Mouse (Mus musculus) lung, embryonic 15.5 days (tissue): Measurements from ENCODE around the gene Rec114. TPM values are rescaled to one million over a fixed set of nuclear protein-coding genes. Genes with fewer than 3 reads are reported as not detected.

Source experiments
- ATAC-seq: fragments of 200-750 bp; cut with Nextera tagmentation; 2 replicates; pipeline ENCODE4 v1.8.0; 2017; ENCODE audit warnings: moderate number of reproducible peaks, borderline replicate concordance; ENCODE audit not compliant: low FRiP score, low TSS enrichment; ENCODE audit errors: extremely low read depth
- H3K27ac ChIP-seq: fragments of 300-500 bp; sonication (generic); 2 replicates; pipeline ENCODE4 v1.5.1; 2015; ENCODE audit warnings: moderate library complexity, mild to moderate bottlenecking, inconsistent platforms
- H3K27me3 ChIP-seq: fragments of 300-500 bp; sonication (generic); 2 replicates; pipeline ENCODE4 v1.6.1; 2015; ENCODE audit warnings: inconsistent platforms
- H3K36me3 ChIP-seq: fragments of 300-500 bp; sonication (generic); 2 replicates; pipeline ENCODE4 v1.6.1; 2015; ENCODE audit warnings: inconsistent platforms
- H3K4me1 ChIP-seq: fragments of 300-500 bp; sonication (generic); 2 replicates; pipeline ENCODE4 v1.6.1; 2015; ENCODE audit warnings: inconsistent platforms
- H3K4me2 ChIP-seq: fragments of 300-500 bp; sonication (generic); 2 replicates; pipeline ENCODE4 v1.6.1; 2015; ENCODE audit warnings: inconsistent platforms, mild to moderate bottlenecking, moderate library complexity
- H3K4me3 ChIP-seq: fragments of 300-500 bp; sonication (generic); 2 replicates; pipeline ENCODE4 v1.5.1; 2015; ENCODE audit warnings: mild to moderate bottlenecking, inconsistent platforms
- H3K9ac ChIP-seq: fragments of 300-500 bp; sonication (generic); 2 replicates; pipeline ENCODE4 v1.6.1; 2015; ENCODE audit warnings: inconsistent platforms
- H3K9me3 ChIP-seq: fragments of 300-500 bp; sonication (generic); 2 replicates; pipeline ENCODE4 v1.6.1; 2016; ENCODE audit warnings: inconsistent platforms
- WGBS: fragments of 180-500 bp; shearing (Covaris S2); methylation state at CpG from one replicate; pipeline ENCODE4 v1.1.7; 2015; 5-methylcytosine and 5-hydroxymethylcytosine counted together
- polyA plus RNA-seq: library from polyadenylated mRNA; unstranded; fragments of >200 nt; fragmentation: Nextera tagmentation; extraction: Ambion mirVana; gene quantifications from 2 replicates; pipeline ENCODE4 v1.2.1, GENCODE M21; 2015

Gene Rec114
- polyA plus RNA-seq, 1 experiment from 2014 or later, result 1.8 TPM

DNA sequence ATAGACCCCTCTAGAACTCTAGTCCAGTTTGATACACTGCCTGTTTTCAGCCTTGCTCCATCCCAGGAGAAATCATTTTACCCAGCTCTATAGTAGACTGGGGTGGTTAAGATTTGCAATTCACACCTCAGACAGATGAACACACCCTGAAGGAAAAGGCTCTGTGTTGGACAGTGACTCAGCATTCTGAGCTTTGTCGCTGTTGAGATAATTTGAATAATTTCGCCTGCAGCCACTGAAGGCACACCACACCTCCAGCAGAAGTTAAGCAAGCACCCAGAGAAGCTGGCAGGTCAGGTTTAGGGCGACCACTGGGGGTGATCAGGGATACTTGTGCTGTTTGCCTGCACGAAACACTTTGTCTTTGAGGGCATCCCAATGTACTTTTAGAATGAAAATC, 4.4 kb upstream of the Rec114 start:
- Histone ChIP-seq H3K27me3 (no peaks in the 10 kb centered on the region), H3K4me2 (no peak overlapping the region), H3K4me1 (no peaks in the 10 kb centered on the region), H3K9ac (no peak overlapping the region), H3K4me3 (no peak overlapping the region), H3K27ac (no peak overlapping the region), H3K9me3 (no peaks in the 10 kb centered on the region), H3K36me3 (no peaks in the 10 kb centered on the region)
- no peak for ATAC-seq
- 46% methylated on average over 4 of the region's 4 CpGs for WGBS

DNA sequence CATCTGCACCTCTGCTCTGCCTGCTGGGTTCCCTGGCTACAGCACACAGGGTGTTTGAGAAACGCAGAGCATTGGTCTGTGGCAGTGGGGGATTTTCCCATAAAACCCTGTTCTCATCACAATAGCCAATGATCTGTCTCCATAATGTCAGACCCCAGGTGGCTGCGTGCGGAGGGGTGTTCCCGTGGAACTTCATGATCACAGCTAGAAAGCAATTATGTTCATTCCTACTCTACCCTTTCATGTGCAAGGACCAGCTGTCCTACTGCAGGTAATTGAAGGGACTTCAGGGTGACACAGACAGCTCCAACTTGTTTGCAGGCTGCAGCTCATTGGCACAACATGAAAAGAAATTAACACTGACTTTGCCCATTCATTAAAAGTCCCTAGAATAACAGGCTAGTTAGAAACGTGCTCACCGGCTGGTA, 3.6 kb upstream of the Rec114 start:
- Histone ChIP-seq H3K27ac (no peak overlapping the region), H3K4me3 (no peak overlapping the region), H3K9me3 (no peaks in the 10 kb centered on the region), H3K4me1 (no peaks in the 10 kb centered on the region), H3K36me3 (no peaks in the 10 kb centered on the region), H3K9ac (no peak overlapping the region), H3K4me2 (no peak overlapping the region), H3K27me3 (no peaks in the 10 kb centered on the region)
- no peak for ATAC-seq
- WGBS, result 55% methylated on average over 6 of the region's 6 CpGs

DNA sequence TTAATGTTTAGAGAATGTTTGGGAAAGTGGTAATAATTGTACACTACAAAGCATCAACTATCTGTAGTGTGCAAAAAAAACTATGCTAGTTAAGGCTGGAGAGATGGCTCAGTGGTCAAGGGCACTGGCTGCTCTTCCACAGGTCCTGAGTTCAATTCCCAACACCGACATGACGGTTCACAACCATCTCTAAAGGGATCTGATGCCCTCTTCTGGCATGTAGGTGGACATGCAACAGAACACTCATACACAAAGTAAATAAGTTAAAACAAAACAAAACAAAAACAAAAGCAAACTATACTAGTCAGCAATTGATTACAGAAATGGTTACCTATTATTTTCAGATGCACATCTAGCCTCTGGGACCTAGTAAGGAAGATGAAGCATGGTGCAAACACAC, 1.1 kb downstream of the Rec114 start:
- no peak for ATAC-seq
- Histone ChIP-seq H3K36me3 (no peaks in the 10 kb centered on the region), H3K9me3 (no peaks in the 10 kb centered on the region), H3K27me3 (no peaks in the 10 kb centered on the region), H3K4me3 (no peak overlapping the region), H3K4me1 (no peaks in the 10 kb centered on the region), H3K4me2 (no peak overlapping the region), H3K27ac (no peak overlapping the region), H3K9ac (no peak overlapping the region)
- 90% methylated on average over 2 of the region's 2 CpGs for WGBS

DNA sequence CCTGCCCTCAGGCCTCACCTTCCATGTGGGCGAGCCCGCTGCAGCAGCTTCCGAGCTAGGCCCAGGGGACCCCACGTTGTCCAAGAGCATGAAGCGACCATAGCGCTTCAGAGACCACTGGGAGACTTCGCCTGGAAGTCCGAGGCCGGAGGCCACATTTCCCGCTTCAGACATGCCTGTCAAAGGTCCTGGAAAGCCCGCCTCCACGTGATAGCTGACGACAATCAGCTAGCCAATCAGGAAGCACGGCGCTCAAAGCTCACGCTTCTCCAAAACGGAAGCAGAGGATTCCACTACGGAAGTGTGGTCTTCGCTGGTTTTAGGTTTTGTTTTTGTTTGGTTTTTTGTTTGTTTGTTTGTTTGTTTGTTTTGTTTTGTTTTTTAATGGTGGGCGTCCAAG, 2.4 kb downstream of the Rec114 start:
- Histone ChIP-seq H3K27me3 (no peaks in the 10 kb centered on the region), H3K9ac (no peak overlapping the region), H3K36me3 (no peaks in the 10 kb centered on the region), H3K4me1 (no peaks in the 10 kb centered on the region), H3K4me3 (no peak overlapping the region), H3K4me2 (no peak overlapping the region), H3K9me3 (no peaks in the 10 kb centered on the region), H3K27ac (no peak overlapping the region)
- ATAC-seq, result no peak
- WGBS, result 78% methylated on average over 20 of the region's 20 CpGs

DNA sequence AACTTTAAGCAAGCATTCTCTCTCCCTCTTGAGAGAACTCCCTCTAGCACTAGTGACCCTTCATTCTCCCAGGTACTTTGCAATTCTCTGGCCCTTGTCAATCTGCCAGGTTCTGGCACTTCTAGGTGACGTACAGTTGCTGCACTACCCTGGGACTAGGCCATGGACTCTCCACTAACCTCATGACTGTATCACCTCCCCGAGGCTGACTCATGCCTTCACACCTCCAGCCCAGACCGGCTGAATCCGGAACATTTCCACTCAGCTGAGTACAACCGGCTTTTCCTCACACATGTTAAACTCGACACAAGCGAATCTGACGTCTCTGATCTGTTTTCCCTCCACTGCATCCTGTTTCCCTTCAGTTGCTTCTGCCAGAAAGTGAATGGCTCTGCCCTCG, 4.0 kb downstream of the Rec114 start:
- no peaks in the 10 kb centered on the region for H3K9me3 ChIP-seq
- H3K4me3 ChIP-seq, result no peak overlapping the region
- ATAC-seq, result peak; percentile 46; the same call in 1 of the 2 replicates
- H3K27me3 ChIP-seq, result no peaks in the 10 kb centered on the region
- no peak overlapping the region for H3K9ac ChIP-seq
- no peak overlapping the region for H3K27ac ChIP-seq
- 43% methylated on average over 9 of the region's 9 CpGs for WGBS
- H3K4me2 ChIP-seq, result no peak overlapping the region
- no peaks in the 10 kb centered on the region for H3K4me1 ChIP-seq
- H3K36me3 ChIP-seq, result no peaks in the 10 kb centered on the region

DNA sequence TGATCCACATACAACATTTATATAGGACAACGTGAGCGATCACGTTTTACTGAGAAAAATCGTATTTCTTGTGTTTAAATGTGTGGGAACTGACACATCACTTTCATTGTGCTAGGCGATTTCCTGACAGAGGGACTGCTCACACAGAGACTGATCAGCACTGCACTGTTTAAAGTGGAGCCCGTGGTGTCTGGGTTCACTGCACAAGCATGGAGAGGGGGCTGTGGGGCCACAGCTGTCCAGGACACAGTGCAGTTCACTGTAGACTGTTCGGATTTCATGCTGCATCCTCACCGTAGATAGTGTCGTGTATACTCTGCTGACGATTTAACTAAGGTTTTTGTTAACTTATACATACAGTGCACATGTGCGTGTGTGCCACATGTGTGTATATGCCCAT, 20.6 kb downstream of the Rec114 start:
- Histone ChIP-seq H3K36me3 (no peaks in the 10 kb centered on the region), H3K9me3 (no peaks in the 10 kb centered on the region), H3K4me3 (no peak overlapping the region), H3K9ac (no peak overlapping the region), H3K27ac (no peak overlapping the region), H3K4me1 (no peaks in the 10 kb centered on the region), H3K27me3 (no peaks in the 10 kb centered on the region), H3K4me2 (no peak overlapping the region)
- ATAC-seq, result no peak
- WGBS, result 73% methylated on average over 11 of the region's 11 CpGs

DNA sequence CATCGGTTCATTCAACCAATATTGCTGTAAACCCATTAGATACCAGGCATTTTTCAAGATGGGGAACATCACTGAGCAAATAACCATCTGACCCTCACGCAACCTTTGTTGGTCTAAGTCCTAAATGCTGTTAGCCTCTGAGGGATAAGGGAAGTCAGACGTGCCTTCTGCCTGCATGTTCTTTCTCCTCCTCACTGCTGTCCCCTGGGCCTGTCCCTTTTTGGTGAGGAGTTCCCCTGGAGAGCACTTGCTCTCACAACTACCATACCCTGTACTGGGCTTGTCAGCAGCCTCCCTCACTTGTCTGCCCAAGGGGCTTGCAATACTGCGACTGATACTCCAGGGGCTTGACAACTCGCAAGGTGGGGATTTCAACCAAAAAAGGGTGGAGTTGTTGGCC, 21.6 kb downstream of the Rec114 start:
- no peaks in the 10 kb centered on the region for H3K36me3 ChIP-seq
- no peak overlapping the region for H3K9ac ChIP-seq
- no peaks in the 10 kb centered on the region for H3K4me1 ChIP-seq
- H3K4me3 ChIP-seq, result no peak overlapping the region
- no peaks in the 10 kb centered on the region for H3K27me3 ChIP-seq
- no peak for ATAC-seq
- WGBS, result 76% methylated on average over 5 of the region's 5 CpGs
- no peak overlapping the region for H3K27ac ChIP-seq
- H3K4me2 ChIP-seq, result no peak overlapping the region
- H3K9me3 ChIP-seq, result no peaks in the 10 kb centered on the region

DNA sequence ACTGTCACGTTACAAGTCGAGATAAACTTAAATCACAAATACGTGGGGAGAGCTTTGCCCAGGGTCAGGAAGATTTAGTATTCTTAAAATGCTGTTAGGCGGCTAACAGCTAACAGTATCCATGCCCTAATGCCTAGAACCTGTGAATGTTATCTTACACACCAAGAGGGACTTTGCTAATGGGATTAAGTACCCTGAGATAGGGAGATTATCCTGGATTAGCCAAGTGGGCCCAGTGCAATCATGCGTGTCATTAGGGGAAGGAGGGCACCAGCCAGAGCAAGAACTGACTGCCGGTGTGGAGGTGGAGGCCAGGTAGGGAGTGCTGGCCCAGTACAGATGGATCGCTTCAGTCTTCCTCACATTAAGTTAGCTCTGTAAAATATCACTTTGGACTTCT, 22.7 kb downstream of the Rec114 start:
- H3K4me2 ChIP-seq, result no peak overlapping the region
- H3K27ac ChIP-seq, result no peak overlapping the region
- WGBS, result 64% methylated on average over 7 of the region's 7 CpGs
- H3K36me3 ChIP-seq, result no peaks in the 10 kb centered on the region
- no peaks in the 10 kb centered on the region for H3K9me3 ChIP-seq
- no peaks in the 10 kb centered on the region for H3K27me3 ChIP-seq
- H3K4me1 ChIP-seq, result no peaks in the 10 kb centered on the region
- H3K4me3 ChIP-seq, result no peak overlapping the region
- no peak overlapping the region for H3K9ac ChIP-seq
- ATAC-seq, result no peak

DNA sequence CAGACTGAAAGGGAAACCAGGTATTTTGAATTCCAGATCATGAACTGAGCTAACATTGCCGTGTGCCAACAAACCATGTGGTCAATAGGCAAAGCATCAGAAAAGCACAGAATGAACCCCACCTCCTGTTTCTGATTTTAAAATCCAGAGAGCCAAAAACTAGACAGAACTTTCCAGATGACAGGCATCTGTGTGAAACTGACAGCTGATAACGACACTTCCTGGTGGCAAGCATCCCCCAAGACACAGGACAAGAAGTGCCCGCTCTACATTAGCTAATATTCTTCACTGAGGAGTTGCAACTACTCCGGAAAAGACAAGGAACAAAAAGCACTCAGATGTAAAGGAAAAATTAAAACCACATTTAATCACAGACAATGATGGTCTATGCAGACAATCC, 23.6 kb downstream of the Rec114 start:
- Histone ChIP-seq H3K27ac (no peak overlapping the region), H3K27me3 (no peaks in the 10 kb centered on the region), H3K9ac (no peak overlapping the region), H3K36me3 (no peaks in the 10 kb centered on the region), H3K4me3 (no peak overlapping the region), H3K9me3 (no peaks in the 10 kb centered on the region), H3K4me1 (no peaks in the 10 kb centered on the region), H3K4me2 (no peak overlapping the region)
- WGBS, result 62% methylated on average over 4 of the region's 4 CpGs
- no peak for ATAC-seq

DNA sequence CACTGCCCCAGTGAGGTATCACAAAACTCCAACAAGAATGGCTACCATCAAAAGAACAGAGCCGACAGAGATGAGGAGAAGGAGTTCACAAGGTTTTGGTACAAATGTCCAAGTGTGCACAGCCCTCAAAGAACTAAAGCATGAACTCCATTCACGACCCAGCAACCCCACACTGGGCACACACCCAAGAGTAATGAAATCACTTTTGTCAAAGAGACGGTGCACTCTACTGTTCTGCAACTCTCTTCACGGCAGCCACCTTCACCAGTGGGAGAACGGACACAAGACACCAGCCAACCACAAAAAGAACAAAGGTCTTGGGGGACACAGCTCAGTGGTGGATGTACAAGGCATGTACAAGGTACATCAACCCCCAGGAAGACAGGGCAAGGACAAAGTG, 24.3 kb downstream of the Rec114 start:
- H3K36me3 ChIP-seq, result no peaks in the 10 kb centered on the region
- H3K4me2 ChIP-seq, result no peak overlapping the region
- H3K9me3 ChIP-seq, result no peaks in the 10 kb centered on the region
- H3K27ac ChIP-seq, result no peak overlapping the region
- H3K9ac ChIP-seq, result no peak overlapping the region
- ATAC-seq, result no peak
- no peaks in the 10 kb centered on the region for H3K27me3 ChIP-seq
- H3K4me1 ChIP-seq, result no peaks in the 10 kb centered on the region
- WGBS, result 49% methylated on average over 5 of the region's 5 CpGs
- no peak overlapping the region for H3K4me3 ChIP-seq

DNA sequence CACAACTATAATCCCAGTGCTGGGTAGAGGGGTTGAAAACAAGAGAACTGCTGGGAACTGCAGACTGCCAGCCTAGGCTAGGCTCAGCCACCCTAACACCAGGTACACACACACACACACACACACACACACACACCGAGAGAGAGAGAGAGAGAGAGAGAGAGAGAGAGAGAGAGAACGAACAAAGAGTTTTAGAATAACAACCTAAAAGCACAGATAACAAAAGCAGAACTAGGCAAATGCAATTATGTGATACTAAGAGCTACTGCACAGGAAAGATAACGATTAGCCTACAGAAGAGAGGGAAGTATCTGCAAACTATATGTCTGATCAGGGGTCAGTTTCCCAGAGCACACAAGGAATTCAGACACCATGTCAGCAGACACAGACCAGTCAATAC, 24.8 kb downstream of the Rec114 start:
- Histone ChIP-seq H3K36me3 (no peaks in the 10 kb centered on the region), H3K4me3 (no peak overlapping the region), H3K27me3 (no peaks in the 10 kb centered on the region), H3K9ac (no peak overlapping the region), H3K9me3 (no peaks in the 10 kb centered on the region), H3K27ac (no peak overlapping the region), H3K4me2 (no peak overlapping the region), H3K4me1 (no peaks in the 10 kb centered on the region)
- no peak for ATAC-seq
- WGBS, result 63% methylated on average over 3 of the region's 3 CpGs

DNA sequence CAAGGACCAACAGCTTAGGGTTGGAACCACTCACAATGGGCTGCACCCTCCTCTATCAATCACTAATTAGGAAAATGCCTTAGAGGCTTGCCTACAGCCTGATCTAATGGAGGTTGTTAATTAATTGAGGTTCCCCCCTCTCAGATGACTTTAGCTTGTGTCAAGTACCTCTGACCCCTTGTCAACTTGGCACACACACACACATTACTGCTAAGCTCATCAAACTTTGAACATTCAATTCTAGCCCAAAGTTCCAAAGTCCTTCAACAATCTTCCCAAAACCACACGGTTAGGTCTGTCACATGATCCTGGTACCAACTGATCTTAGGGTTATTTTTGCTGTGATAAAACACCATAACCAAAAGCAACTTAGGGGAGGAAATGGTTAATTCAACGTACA, 26.9 kb downstream of the Rec114 start:
- ATAC-seq, result no peak
- Histone ChIP-seq H3K9me3 (no peaks in the 10 kb centered on the region), H3K36me3 (no peaks in the 10 kb centered on the region), H3K4me1 (no peaks in the 10 kb centered on the region), H3K4me3 (no peak overlapping the region), H3K27ac (no peak overlapping the region), H3K4me2 (no peak overlapping the region), H3K9ac (no peak overlapping the region), H3K27me3 (no peaks in the 10 kb centered on the region)
- WGBS, result 28% methylated on average over 2 of the region's 2 CpGs

DNA sequence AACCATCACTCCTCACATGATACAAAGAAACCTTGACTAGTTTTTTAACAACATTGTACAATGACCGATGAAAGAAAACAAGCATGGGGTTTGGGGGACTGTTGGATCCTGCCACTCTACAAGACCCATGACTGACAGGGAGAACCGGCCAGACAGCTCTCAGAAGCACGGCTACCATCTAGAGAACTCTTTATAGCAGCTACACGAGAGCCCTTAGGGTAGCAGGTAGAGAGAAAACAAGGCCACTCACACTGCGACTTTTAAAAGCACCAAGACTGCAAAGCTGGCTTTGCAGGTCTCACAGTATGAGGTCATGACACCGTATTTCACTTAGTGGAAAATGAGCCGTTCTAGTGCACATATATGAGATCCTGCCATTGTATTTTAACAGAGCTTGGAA, 33.1 kb downstream of the Rec114 start:
- Histone ChIP-seq H3K27ac (no peak overlapping the region), H3K9ac (no peak overlapping the region), H3K9me3 (no peaks in the 10 kb centered on the region), H3K27me3 (no peaks in the 10 kb centered on the region), H3K4me3 (no peak overlapping the region), H3K4me1 (no peaks in the 10 kb centered on the region; the same call in 1 of the 2 replicates), H3K4me2 (no peak overlapping the region), H3K36me3 (no peaks in the 10 kb centered on the region)
- WGBS, result 50% methylated on average over 7 of the region's 7 CpGs
- ATAC-seq, result no peak
